Mouse (Mus musculus): ENCODE data around the gene Olfr279.
"Not testable (repeated sequence)": the region's sequence is repeated elsewhere in the genome, so short reads cannot be mapped to it uniquely, and the experiment has no call there.

Gene Olfr279

DNA sequence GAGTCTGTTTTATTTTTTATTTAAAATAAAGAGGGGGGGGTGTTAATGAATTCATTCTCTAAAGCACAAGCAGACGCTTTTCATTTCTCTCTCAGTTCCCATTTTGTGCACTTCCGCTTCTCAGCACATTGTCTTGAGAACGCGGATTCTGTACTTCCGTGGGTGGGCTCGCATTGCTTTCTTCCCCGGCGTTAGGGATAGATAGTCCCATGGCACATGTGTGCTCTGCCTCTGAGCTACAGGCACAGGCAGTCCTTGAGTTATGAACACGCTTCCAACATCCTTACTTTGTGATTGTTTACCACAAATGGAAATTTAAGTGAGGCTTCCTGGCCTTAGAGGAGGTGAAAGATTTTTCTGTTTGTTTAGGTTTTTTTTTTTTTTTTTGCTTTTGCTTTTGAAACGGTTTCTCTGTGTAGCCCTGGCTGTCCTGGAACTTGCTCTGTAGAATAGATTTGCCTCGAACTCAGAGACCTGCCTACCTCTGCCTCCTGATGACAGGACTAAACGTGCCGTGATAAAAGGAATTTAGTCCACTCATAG is 19.3 kb downstream of the Olfr279 start:
- peak; percentile 63 for DNase-seq (ENCODE audit: low spot score)

DNA sequence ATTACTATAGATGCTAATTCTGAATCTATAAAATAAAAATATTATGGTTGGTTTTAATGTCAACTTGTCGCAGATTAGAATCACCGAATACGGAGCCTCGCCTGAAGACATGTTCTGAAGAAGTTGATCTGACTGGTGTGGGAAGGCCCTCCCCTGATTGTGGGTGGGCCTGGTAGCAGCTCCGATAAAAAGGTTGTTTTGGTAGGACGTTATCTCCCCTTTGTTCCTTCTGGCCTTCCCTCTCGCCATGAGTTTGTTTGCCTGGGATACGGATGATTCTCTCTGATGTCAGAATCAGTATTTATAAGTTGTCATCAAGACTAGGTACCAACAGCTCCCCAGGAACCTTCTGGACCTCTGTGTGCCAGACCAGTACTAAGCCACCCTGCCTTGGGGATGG is 20.0 kb downstream of the Olfr279 start:
- DNase-seq (ENCODE audit: low spot score) = no peak

DNA sequence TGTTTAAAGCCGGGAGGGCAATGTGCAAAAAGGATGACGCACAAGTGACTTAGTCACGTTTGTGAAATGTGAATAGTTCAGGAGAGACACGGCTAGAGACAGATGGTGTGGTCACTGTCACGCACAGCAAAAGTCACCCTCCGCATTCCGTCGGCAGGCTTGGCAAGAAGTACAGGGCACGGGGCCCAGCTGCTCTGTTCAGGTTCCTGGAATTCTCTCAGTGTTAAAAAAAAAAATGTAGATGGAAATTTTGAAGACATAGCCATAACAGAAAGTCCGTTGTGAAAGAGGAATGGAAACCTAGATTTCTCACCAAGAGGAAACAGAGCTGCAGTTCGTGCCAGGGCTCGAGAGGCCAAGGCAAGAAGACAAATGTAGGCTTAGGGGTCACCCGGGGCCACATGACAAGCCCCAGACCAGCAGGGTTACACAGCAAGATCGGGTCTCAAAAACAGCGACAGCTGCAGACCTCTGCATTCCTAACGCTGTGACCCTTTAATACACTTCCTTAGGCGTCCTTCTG is 20.7 kb downstream of the Olfr279 start:
- no peak for DNase-seq (ENCODE audit: low spot score)

GRCm38 (mm10) chr15:98513676-98514075 is 21.5 kb downstream of the Olfr279 start:
- DNase-seq (ENCODE audit: low spot score) = not testable (repeated sequence)

GRCm38 (mm10) chr15:98514146-98514545 is 21.9 kb downstream of the Olfr279 start:
- peak; percentile 72 for DNase-seq (ENCODE audit: low spot score)

DNA sequence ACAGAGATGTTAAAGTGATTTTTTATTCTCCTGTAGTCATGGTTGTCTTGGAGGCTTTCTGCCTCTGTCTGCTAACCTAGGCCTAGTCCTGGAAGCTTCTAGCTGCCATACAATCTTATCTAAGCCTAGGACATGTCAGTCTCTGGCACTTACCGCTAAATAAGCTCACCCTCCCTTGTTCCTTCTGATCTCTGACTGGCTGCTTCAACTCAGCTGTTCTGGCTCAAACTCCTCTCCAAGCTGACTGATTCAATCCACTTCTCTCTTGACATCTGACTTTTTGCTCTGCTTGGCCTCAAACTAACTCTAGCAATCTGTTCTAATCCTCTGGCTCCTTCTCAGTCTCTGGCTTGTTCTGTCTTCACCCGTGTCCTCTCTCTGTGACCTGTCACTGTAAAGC is 22.6 kb downstream of the Olfr279 start:
- not testable (repeated sequence) for DNase-seq (ENCODE audit: low spot score)

DNA sequence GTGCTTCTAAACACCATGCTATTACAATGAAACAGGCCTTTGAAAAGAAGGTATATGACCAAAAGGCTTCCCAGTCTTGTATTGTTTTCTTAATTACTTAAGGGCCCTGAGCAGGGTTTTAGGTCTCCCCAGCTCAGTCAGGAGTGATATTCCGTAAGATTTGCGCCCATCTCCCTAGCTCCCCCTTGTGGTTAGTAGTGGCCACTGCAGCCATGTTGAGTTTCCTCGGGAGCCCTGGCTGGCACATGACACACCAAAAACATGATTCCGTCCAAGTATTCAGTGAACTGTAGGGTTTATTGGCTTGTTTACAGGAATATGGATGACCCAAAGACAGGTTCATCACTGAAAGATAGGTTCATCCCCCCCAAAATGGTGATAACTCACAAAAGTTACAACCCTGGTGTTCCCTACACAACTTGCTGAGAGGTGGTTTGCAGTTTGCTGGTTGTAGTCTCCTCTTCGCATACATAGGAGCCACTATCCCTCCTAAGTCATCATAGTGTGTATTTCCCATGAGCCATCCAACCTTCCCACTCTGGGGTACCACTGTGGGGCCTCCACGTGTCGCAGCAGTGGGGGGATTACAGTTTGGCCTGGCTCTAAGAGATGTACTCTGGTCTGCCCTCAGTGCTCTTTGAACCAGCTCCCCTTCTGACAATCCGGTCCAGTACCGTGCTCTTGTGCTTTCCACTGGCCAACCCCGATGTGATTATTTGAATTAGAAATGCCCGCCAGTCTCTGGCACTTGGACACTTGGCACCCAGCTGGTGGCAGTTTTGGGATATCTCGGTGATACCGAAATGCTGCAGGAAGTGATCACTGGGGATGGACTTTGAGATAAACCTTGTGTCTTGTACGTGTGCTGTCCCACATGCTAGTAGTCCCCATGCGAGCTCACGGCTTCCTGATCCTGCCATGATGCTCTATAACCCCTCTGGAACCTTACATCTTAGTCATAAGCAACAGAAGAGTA is 25.5 kb downstream of the Olfr279 start:
- peak; percentile 58 for DNase-seq (ENCODE audit: low spot score)

GRCm38 (mm10) chr15:98521245-98521644 is 29.0 kb downstream of the Olfr279 start:
- DNase-seq (ENCODE audit: low spot score) = no peak

DNA sequence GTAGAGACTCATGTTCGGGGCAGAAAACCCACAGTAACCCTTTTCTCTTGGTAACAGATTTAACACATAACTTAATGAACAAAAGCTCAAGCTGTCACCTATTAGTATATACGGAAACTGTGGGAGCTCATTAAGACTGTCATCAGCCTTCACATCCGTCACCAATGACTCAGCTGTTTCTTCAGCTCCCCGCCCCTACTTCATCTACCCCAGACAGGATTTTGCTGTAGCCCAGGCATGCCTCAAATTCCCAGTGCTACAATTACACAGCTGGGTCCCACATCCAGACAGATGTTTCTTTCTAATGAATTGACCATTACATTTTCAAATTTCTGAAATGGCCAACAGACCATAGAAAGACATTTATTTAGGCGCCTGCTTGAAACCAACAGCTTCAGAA is 33.9 kb downstream of the Olfr279 start:
- no peak for DNase-seq (ENCODE audit: low spot score)

GRCm38 (mm10) chr15:98527056-98527771 is 35.0 kb downstream of the Olfr279 start:
- no peak for DNase-seq (ENCODE audit: low spot score)

DNA sequence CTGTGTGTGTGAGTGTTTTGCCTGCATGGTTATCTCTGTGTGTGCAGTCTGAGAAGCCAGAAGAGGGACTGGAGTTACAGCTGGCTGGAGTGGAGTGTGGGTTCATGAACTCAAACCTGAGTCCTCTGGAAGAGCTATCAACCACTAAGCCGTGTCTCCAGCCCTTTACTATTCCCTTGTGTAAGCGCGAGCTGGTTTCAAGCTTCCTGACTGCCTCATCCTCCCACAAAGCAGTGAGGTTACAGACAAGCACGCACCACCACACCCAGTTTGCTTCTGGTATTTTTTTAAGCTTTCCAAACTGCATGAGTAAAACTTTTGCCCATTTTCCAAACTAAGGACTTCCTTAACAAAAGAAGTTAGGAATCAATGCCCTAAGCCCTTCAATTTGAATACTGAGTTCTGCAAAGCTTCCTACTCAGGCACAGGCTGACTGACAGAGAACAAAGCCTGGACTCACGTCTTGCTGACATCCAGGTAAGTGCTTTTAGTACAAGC is 35.9 kb downstream of the Olfr279 start:
- no peak for DNase-seq (ENCODE audit: low spot score)

DNA sequence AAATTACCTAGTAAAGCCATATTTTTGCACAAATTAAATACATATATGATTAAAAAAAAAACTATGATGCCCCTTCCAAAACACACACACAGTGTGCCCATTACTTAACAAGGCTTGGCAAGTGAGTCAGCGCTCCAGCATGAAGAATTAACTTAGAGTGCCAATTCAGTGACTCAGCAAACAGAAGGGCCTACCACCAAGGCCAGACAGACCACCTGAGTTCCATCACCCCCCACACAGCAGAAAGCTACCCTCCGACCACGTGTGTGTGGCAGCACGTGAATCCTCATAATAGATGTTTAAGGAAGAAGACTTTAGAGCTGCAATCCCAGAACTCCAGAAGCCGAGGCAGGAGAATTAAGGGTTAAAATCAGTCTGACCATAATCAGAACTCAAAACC is 40.1 kb downstream of the Olfr279 start:
- DNase-seq (ENCODE audit: low spot score) = no peak

DNA sequence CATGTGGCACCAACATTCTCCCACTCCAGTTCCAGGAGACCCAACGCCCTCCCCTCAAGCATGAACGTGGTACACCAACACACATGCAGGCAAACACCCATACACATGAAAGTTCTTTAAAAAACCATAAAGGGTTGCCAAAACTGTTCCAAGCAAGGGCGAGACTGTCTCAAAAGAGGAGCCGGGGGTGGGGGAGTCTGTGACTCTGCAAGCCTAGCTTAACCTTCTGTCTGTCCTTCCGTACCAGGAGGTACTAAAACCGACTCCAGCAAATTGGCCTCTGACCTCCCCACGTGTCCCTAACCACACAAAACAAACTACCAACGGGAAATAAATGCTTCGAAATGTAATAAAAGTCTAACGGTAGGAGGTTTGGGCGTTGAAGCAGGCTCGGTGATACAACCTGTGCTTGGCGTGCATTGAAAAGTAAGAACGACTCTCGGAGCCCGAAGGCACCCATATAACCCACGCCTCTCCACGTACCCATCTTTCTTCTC is 40.9 kb downstream of the Olfr279 start:
- no peak for DNase-seq (ENCODE audit: low spot score)

GRCm38 (mm10) chr15:98533881-98534627 is 41.9 kb downstream of the Olfr279 start, which contains the start of gene Kansl2:
Gene Kansl2 (minus strand): TSS chr15:98534264.
- peak; percentile 98 for DNase-seq (ENCODE audit: low spot score)

- no peak for DNase-seq (ENCODE audit: low spot score)
These were observed 43.7 kb downstream of the Olfr279 start for GRCm38 (mm10) chr15:98535921-98536320.

GRCm38 (mm10) chr15:98536828-98537510 is 44.8 kb downstream of the Olfr279 start:
- DNase-seq (ENCODE audit: low spot score) = no peak

DNA sequence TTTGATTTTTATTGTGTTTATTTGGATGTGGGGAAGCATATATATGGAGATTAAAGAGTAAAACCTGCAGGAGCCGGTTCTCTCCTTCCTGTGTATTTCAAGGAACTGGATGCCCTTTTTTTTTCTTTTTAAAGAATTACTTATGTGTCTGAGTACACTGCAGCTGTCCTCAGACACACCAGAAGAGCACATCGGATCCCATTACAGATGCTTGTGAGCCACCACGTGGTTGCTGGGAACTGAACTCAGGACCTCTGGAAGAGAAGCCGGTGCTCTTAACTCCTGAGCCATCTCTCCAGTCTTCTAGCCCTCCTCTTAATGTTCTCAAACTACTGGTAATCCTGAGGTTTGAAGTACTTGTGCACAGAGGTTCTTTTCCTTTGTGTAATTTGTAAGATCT is 45.7 kb downstream of the Olfr279 start:
- no peak for DNase-seq (ENCODE audit: low spot score)

- DNase-seq (ENCODE audit: low spot score) = no peak
These were observed 48.9 kb downstream of the Olfr279 start for GRCm38 (mm10) chr15:98541064-98541463.

DNA sequence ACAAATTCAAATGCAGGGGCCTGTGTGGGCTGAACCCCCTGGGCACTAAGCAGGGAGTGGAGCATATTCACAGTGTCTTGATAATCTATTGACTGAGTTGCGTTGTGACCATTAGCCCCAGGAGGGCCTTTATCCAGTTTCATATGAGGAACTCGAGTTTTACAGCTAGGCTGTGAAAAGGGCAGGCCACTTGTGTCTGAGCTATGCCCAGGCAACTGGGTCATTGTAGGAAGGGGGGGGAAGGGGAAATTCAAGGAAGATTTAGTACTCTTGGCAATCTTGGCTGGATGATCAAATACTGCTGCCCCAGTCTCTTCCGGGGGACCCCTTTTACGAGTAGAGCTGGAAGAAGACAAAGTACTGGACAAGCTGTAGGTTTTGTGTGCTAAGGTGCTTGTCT is 51.1 kb downstream of the Olfr279 start:
- DNase-seq (ENCODE audit: low spot score) = no peak

- DNase-seq (ENCODE audit: low spot score) = no peak
These were observed 52.9 kb downstream of the Olfr279 start for GRCm38 (mm10) chr15:98545151-98545550.

DNA sequence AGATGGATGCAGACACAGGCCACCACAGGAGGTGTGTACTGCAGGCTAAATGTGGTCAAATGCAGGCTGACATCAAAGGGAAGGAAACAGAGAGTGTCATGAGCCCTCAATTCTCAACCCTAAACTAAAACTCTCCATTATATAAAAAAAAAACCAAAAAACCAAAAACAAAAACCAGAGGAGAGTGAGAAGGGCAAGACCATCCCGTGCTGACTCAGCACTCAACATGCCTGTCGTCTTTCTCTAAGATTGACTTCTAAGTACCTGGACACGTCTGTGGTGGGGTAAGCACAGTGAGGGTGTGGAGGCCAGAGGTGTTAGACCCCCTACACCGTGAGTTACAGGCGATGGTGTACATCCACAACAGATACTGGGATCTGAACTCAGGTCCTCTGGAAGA is 54.6 kb downstream of the Olfr279 start:
- DNase-seq (ENCODE audit: low spot score) = no peak

Measured in T-cell, adult 2 months (primary cell).